Mouse (Mus musculus) G1E (cell line): Measurements from ENCODE around the gene Map4k4.

Source experiments
- CTCF ChIP-seq: IDR thresholded peaks from 2 replicates; pipeline ENCODE4 v1.5.1; 2012; ENCODE audit warnings: low read depth, low read length, inconsistent platforms, mixed read lengths
- TAL1 ChIP-seq: conservative IDR thresholded peaks from 2 replicates; pipeline ENCODE4 v1.6.1; 2012; ENCODE audit warnings: low read depth, low read length, inconsistent platforms, mixed read lengths

DNA sequence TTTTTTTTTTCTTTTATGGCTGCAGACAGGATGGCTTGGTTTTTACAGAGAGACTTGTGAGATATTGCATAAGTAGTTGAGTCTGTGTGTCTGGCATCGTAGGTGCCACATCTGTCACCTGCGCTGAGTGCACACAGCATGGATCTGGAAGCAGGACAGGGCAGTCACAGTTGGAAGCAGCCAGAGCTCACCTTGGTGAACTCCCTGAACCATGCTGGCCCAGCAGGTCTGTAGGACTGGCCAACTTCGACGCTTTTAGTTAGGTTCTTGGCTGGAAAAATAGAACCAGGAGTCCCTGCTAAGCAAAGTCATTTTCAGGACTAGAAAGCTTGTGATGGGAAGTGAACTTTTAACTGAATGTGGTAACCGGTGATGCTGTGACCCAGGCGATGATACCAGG lies 46.5 kb downstream of the Map4k4 start:
- no peak for TF ChIP-seq TAL1
- TF ChIP-seq CTCF, result no peak
